In the genomic region with DNA sequence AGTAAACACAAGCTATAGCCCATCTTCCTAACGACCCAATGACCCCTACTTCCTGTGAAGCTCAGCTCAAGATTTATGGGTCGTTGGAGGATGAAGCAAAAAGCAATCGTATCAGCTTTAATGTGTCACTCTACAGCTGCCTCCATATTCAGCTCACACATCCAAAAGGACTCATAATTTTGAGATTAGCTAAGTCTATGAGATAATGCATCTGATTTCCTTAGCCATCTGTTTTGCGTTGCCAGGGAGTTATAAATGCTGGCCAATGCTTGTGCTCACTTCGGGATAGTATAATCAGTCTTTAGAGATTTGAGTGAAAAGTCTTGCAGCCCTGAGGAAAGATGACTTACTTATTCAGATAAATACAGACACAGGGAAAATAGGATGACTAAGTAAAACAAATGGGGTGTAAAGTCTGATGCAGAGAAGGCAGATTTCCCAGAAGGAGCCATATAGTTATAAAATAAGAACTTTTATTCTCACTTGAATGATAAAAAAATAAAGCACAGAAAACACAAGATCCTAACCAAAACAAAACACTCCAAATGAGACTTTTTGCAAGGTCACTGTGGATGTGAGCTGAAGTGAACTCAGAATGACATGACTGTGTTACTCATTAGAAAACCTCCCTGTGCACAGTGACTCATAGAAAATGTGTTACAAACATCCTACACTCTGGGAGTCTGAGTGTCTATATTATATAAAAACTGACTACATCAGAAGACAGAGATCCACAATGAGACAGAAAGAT, we compare ENCODE assay signal across 13 mouse cellular contexts.
DNase-seq lines count a peak whose midpoint lies in the region; ATAC-seq and TF ChIP-seq lines count a peak whose summit lies in the region.
"Had no signal": no experiment of that assay in that cellular context is flagged by ENCODE, and none has a peak within 500 bp of the region (broad histone marks: within the 10 kb centered on the region; RNA-seq: fewer than 3 reads in every experiment).

No protein-coding gene starts in this region.

- no peak overlapping the region for H3K9ac ChIP-seq in lung, embryonic 14.5 days
- H3K9ac ChIP-seq: neural tube, embryonic 13.5 days had no signal

- H3K9me3 ChIP-seq in heart, embryonic 10.5 days, result no peaks in the 10 kb centered on the region
- no peaks in the 10 kb centered on the region for H3K9me3 ChIP-seq in lung, embryonic 14.5 days (ENCODE audit: low read depth, low read length)
- H3K9me3 ChIP-seq: G1E; neural tube, embryonic 13.5 days had no signal

- no peak for TF ChIP-seq CTCF in lung, embryonic 14.5 days (IDR thresholded peaks at IDR 0.05; ENCODE audit: low read depth)
- no peak for TF ChIP-seq CTCF in lung, adult 2 months (IDR thresholded peaks at IDR 0.05; ENCODE audit: insufficient read depth, low read length)

- 56% methylated on average over 5 of the region's 5 CpGs for WGBS in heart, embryonic 10.5 days
- 18% methylated on average over 5 of the region's 5 CpGs for WGBS in lung, embryonic 14.5 days
- 32% methylated on average over 5 of the region's 5 CpGs for WGBS in lung, adult 2 months

- no peak overlapping the region for H3K4me3 ChIP-seq in heart, embryonic 10.5 days
- no peak overlapping the region for H3K4me3 ChIP-seq in lung, embryonic 14.5 days (ENCODE audit: low read depth, low read length)
- H3K4me3 ChIP-seq in lung, adult 2 months (replicated peaks; ENCODE audit: extremely low read depth, low read depth, low read length), result no peak overlapping the region
- H3K4me3 ChIP-seq: neural tube, embryonic 13.5 days had no signal

- H3K4me1 ChIP-seq in heart, embryonic 10.5 days, result no peaks in the 10 kb centered on the region
- H3K4me1 ChIP-seq in lung, embryonic 14.5 days (ENCODE audit: insufficient read depth), result no peaks in the 10 kb centered on the region
- no peaks in the 10 kb centered on the region for H3K4me1 ChIP-seq in lung, adult 2 months (ENCODE audit: control insufficient read depth, insufficient read depth, low read length)
- H3K4me1 ChIP-seq: neural tube, embryonic 13.5 days had no signal

- H3K27ac ChIP-seq in heart, embryonic 10.5 days, result no peak overlapping the region
- H3K27ac ChIP-seq in lung, embryonic 14.5 days (ENCODE audit: low read depth), result no peak overlapping the region
- H3K27ac ChIP-seq: neural tube, embryonic 13.5 days had no signal

- no peaks in the 10 kb centered on the region for H3K36me3 ChIP-seq in heart, embryonic 10.5 days
- H3K36me3 ChIP-seq in lung, embryonic 14.5 days (ENCODE audit: insufficient read depth), result no peaks in the 10 kb centered on the region
- H3K36me3 ChIP-seq: G1E; neural tube, embryonic 13.5 days had no signal

- no peak for TF ChIP-seq POLR2A in lung, adult 2 months (IDR thresholded peaks at IDR 0.05; ENCODE audit: borderline replicate concordance, extremely low read depth, low read depth, low read length)

- intact Hi-C loops in left cerebral cortex, postnatal 25 days (cut with DNase I), result no loop called here

- H3K4me2 ChIP-seq in lung, embryonic 14.5 days, result no peak overlapping the region
- H3K4me2 ChIP-seq: neural tube, embryonic 13.5 days had no signal

- peak; percentile 90 for ATAC-seq in lung, embryonic 14.5 days (ENCODE audit: insufficient read depth)
- ATAC-seq: hindbrain, embryonic 16.5 days had no signal

- DNase-seq in heart, adult 18-20 months, result peak; percentile 18 to 57
- DNase-seq in heart, embryonic 10.5 days (ENCODE audit: low spot score), result no peak
- peak; percentile 75 for DNase-seq in lung, embryonic 14.5 days
- DNase-seq in lung, adult 2 months, result no peak
- DNase-seq in adipocyte (ENCODE audit: low spot score), result peak; percentile 13
- peak; percentile 10 to 67 for DNase-seq in left cerebral cortex, postnatal 25 days (ENCODE audit: low spot score in 2 of 2)
- no peak for DNase-seq in MN1 (ENCODE audit: low spot score)
- no peak for DNase-seq in spleen, adult 12 weeks (ENCODE audit: low spot score)
- DNase-seq: cerebellum, postnatal 25 days; thymus, postnatal 36 days had no signal

- no peaks in the 10 kb centered on the region for H3K27me3 ChIP-seq in heart, embryonic 10.5 days (ENCODE audit: insufficient read depth, poor library complexity, severe bottlenecking)
- H3K27me3 ChIP-seq in lung, embryonic 14.5 days (ENCODE audit: insufficient read depth, low read length), result no peaks in the 10 kb centered on the region
- H3K27me3 ChIP-seq: neural tube, embryonic 13.5 days had no signal

Comparison
In these comparisons a context has a peak if more than half of its experiments do, and no peak if none do; other contexts are left out.
1. DNase-seq: peak in heart, adult 18-20 months (2 of 2), lung, embryonic 14.5 days (single experiment), adipocyte (single experiment) and left cerebral cortex, postnatal 25 days (2 of 2); none in heart, embryonic 10.5 days (single experiment), lung, adult 2 months (single experiment), MN1 (single experiment) and spleen, adult 12 weeks (single experiment).